Mouse (Mus musculus) olfactory bulb, adult 2 months (tissue): Measurements from ENCODE around the gene Lamb2. TPM values are rescaled to one million over a fixed set of nuclear protein-coding genes. Genes with fewer than 3 reads are reported as not detected.
A peak's percentile ranks its signal among the peaks of the same experiment; 100 is the strongest.

ENCODE experiments used
- H3K27ac ChIP-seq: fragments of 200-500 bp; 2 replicates; pipeline ENCODE4 v1.5.1; 2012; ENCODE audit warnings: low read depth, low read length; ENCODE audit not compliant: insufficient read depth
- H3K4me1 ChIP-seq: fragments of 200-500 bp; 2 replicates; pipeline ENCODE4 v1.6.1; 2012; ENCODE audit warnings: low read length; ENCODE audit not compliant: control insufficient read depth, insufficient read depth
- H3K4me3 ChIP-seq: fragments of 200-500 bp; 2 replicates; pipeline ENCODE4 v1.5.1; 2012; ENCODE audit warnings: mild to moderate bottlenecking, low read depth, low read length, moderate library complexity; ENCODE audit not compliant: insufficient read depth
- CTCF ChIP-seq: fragments of 200-500 bp; IDR thresholded peaks from 2 replicates; pipeline ENCODE4 v1.5.1; 2012; ENCODE audit warnings: low read depth, mild to moderate bottlenecking, low read length, moderate library complexity; ENCODE audit not compliant: insufficient read depth
- POLR2A ChIP-seq: fragments of 200-500 bp; IDR thresholded peaks from 2 replicates; pipeline ENCODE4 v1.6.1; 2012; ENCODE audit warnings: mild to moderate bottlenecking, low read depth, low read length, moderate library complexity; ENCODE audit not compliant: insufficient read depth
- WGBS: fragments of 180-500 bp; shearing (Covaris S2); methylation state at CpG from one replicate; pipeline ENCODE4 v1.1.7; 2018; 5-methylcytosine and 5-hydroxymethylcytosine counted together
- polyA plus RNA-seq: library from polyadenylated mRNA; stranded (reverse); fragments of >200 nt; gene quantifications from 2 replicates; pipeline ENCODE4 v1.2.4, GENCODE M21; 2012; ENCODE audit warnings: low replicate concordance; ENCODE audit not compliant: missing spikeins, insufficient read depth, insufficient read length

Lamb2 gene
- polyA plus RNA-seq, 1 experiment: not detected

- 92% methylated on average over 10 of the region's 10 CpGs for WGBS
- TF ChIP-seq CTCF (no peak), POLR2A (no peak)
- peaks cover 10% of the 10 kb centered on the region for H3K4me1 ChIP-seq
- no peak overlapping the region for H3K4me3 ChIP-seq
- H3K27ac ChIP-seq: no peak overlapping the region
These were observed 22.6 kb upstream of the Lamb2 start for GRCm38 (mm10) chr9:108456953-108457352.

GRCm38 (mm10) chr9:108459939-108460318 is 19.6 kb upstream of the Lamb2 start:
- Histone ChIP-seq H3K4me1 (peaks cover 11% of the 10 kb centered on the region), H3K27ac (no peak overlapping the region), H3K4me3 (peak overlapping the region; percentile 84)
- 97% methylated on average over 1 of the region's 1 CpGs for WGBS
- TF ChIP-seq POLR2A: no peak
- TF ChIP-seq CTCF: no peak

DNA sequence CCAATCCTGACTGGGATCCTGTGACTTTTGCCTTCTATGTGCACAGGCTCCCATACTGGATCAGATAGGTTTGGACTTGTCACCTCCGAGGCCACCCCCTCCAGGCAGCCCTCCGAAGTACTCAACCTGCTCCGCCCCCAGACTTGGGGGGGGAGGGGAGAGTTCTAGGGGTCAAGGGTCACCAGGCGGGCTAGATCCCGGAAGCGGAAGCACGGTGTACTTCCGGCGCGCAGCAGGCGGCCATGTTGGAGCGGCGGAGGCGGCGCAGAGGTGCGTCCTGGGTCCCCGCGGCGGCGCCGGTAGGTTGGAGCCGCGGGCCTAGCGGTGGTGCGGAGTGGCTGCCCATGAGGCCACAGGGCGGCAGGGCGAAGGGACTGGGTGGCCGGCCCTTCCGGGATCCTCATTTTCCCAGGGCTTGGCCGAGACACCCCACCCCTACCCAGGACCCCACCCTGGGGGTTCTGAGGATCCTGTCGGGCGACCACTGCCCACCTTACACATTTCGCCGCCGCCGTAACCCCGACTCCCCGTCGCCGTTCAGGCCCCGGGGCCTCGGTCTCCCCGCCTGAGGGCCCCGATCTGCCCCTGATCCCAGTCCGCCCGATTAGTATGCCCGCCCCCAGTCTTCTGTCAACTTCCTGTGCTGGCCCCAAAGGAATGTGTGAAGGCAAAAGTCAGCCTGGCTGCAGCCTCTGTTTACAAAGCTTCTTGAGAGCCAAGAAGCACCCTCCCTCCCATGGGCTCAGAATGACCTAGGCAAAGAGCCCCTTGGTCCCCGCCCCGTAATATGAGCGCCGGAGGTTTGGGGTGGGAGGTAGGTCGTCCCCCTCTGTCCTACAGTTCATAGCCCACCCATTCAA is 19.0 kb upstream of the Lamb2 start, which contains the start of gene Ccdc71:
Gene Ccdc71 (plus strand): TSS at position 209 of the 860 bp plus-strand sequence.
- TF ChIP-seq POLR2A: peak; percentile 37; the same call in 1 of the 2 replicates
- no peak for TF ChIP-seq CTCF
- peak within 1 kb of the TSS; percentile 84 for H3K4me3 ChIP-seq
- H3K4me1 ChIP-seq: peaks cover 11% of the 10 kb centered on the region
- H3K27ac ChIP-seq: no peak within 1 kb of the TSS
- 1% methylated on average over 52 of the region's 52 CpGs for WGBS

DNA sequence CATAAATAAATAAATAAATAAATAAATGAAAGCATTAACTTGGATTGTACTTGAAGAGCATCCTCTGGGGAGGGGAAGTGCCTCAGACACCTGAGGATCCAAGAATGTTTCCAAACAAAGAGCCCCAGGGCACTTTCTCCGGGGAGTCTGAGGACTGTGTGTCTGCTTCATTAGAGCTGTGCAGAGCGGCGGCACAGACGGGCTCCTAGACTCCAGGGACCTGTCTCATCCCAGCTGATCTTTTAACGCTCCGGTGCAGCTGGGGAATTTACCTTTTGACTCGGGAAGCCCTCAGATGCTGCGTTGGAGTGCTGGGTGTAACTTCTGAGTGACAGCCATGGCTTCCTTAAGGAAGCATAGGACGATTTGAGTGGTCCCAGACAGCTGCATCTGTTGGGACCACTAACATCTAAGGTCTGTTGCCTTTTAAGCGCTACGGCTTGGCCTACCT is 18.3 kb upstream of the Lamb2 start, which contains the start of gene Klhdc8b:
Gene Klhdc8b (minus strand): TSS at position 401 of the 451 bp plus-strand sequence.
- Histone ChIP-seq H3K4me1 (peaks cover 11% of the 10 kb centered on the region), H3K4me3 (peak within 1 kb of the TSS; percentile 84), H3K27ac (no peak within 1 kb of the TSS)
- 20% methylated on average over 11 of the region's 11 CpGs for WGBS
- no peak for TF ChIP-seq POLR2A
- TF ChIP-seq CTCF: no peak

GRCm38 (mm10) chr9:108461675-108462074 is 17.9 kb upstream of the Lamb2 start:
- H3K27ac ChIP-seq: no peak overlapping the region
- TF ChIP-seq CTCF (no peak), POLR2A (no peak)
- WGBS: 79% methylated on average over 5 of the region's 5 CpGs
- peak overlapping the region; percentile 84 for H3K4me3 ChIP-seq
- H3K4me1 ChIP-seq: peaks cover 11% of the 10 kb centered on the region

DNA sequence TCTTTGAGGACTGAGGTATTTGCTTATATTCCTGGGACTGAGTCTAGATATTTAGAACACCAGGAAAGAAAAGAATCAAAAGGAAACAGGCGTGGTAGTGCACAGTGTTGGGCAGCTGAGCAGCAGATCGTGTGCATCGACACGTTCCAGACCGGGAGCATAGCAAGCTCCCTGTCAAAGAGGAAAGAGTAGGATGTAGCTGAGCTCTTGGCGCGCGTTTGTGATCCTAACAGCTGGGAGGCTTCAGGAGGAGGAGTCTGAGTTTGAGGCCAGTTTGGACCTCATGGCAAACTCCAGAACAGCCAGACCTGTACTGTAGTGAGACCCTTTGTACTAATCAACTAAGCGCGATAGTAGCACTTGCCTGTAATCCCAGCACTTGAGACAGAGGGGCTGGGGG is 17.3 kb upstream of the Lamb2 start:
- WGBS: 84% methylated on average over 10 of the region's 10 CpGs
- Histone ChIP-seq H3K4me3 (no peak overlapping the region), H3K4me1 (peaks cover 11% of the 10 kb centered on the region), H3K27ac (no peak overlapping the region)
- TF ChIP-seq POLR2A (no peak), CTCF (no peak)

DNA sequence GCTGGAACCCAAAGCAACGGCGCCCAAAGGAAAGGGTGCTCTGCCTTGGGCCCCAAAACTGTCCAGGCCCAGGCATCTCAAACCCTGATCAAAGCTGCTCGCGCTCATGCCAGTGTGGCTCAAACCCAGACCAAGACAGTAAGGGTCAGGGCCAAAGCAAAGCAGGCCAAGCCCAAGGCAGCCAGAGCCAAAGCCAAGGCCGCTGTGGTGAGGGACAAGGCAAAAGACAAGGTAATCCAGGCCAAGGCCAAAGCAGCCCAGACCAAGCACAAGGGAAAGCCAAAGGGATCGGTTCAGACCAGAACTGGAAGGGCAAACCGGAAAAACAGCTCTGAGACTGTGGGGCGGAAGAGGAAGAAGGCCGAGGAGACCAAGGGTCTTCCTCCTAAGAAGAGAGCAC is 15.8 kb upstream of the Lamb2 start:
- no peak for TF ChIP-seq CTCF
- Histone ChIP-seq H3K4me3 (no peak overlapping the region), H3K4me1 (peaks cover 11% of the 10 kb centered on the region), H3K27ac (no peak overlapping the region)
- 94% methylated on average over 9 of the region's 9 CpGs for WGBS

DNA sequence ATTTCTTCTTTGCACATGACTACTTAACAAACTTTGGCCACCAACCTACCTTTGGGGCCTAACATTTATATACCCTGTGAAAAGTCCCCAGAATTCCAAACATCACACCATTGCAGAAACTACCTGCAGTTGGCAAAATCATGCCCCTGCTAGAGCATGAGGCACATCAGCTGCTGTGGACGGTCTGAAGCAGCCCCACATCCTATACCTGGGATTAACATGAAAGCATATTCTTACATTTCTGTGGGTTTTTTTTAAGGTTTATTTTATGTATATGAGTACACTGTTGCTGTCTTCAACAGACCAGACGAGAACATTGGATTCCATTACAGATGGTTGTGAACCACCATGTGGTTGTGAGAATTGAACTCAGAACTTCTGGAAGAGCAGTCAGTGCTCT is 13.3 kb upstream of the Lamb2 start:
- no peak overlapping the region for H3K4me3 ChIP-seq
- WGBS: 92% methylated on average over 2 of the region's 2 CpGs
- no peak overlapping the region for H3K27ac ChIP-seq
- TF ChIP-seq CTCF (no peak), POLR2A (no peak)
- H3K4me1 ChIP-seq: peaks cover 9% of the 10 kb centered on the region

GRCm38 (mm10) chr9:108469430-108469829 is 10.1 kb upstream of the Lamb2 start:
- Histone ChIP-seq H3K4me3 (no peak overlapping the region), H3K4me1 (no peaks in the 10 kb centered on the region), H3K27ac (no peak overlapping the region)
- TF ChIP-seq CTCF (no peak), POLR2A (no peak)
- WGBS: 85% methylated on average over 5 of the region's 5 CpGs

DNA sequence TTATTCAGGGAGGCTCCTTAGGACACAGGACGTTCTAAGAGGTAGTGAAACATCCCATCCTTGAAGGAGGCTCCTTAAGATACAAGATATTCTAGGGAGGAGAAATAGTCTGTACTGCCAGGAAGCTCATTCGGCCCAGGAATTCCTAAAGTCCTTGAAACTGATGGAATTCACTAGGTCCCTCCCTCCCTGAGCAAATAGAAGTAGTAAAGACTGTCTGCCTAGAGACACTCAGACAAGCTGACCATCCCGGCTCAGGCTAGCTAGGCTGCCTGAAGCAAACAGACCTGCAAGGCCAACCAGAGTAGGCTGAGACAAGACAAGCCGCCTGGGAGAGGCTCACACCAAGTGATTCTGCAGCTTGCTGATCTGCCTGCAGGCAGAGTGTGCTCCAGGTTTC is 9.7 kb upstream of the Lamb2 start:
- H3K4me3 ChIP-seq: no peak overlapping the region
- no peak for TF ChIP-seq CTCF
- TF ChIP-seq POLR2A: no peak

More for the DNA sequence above, 9.7 kb upstream of the Lamb2 start:
- no peaks in the 10 kb centered on the region for H3K4me1 ChIP-seq
- 79% methylated on average over 4 of the region's 4 CpGs for WGBS
- H3K27ac ChIP-seq: no peak overlapping the region
